Mouse (Mus musculus): ENCODE data around the gene Ctrc.
"Not testable (repeated sequence)": the region's sequence is repeated elsewhere in the genome, so short reads cannot be mapped to it uniquely, and the experiment has no call there.

The Ctrc gene

DNA sequence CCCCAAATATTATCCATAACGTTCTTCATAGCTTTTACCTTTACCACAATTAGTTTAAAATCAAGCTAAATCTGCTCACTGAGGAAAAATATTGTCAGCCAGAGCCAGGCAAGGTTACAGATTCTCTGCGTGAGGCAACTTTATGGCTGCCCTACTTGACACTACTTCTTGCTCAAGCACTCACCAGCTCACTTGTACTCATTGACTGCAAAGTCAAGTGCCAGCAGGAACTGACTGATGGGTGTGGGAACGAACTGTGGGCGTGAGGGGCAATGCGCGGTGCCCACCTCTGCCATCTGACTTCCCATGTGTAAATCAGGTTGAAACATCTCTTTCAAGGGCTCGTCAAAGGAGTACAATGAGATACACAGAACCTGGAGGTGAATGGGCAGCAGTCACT, 58.7 kb downstream of the Ctrc start:
- no peak for DNase-seq (ENCODE audit: low spot score in 2 of 2)

DNA sequence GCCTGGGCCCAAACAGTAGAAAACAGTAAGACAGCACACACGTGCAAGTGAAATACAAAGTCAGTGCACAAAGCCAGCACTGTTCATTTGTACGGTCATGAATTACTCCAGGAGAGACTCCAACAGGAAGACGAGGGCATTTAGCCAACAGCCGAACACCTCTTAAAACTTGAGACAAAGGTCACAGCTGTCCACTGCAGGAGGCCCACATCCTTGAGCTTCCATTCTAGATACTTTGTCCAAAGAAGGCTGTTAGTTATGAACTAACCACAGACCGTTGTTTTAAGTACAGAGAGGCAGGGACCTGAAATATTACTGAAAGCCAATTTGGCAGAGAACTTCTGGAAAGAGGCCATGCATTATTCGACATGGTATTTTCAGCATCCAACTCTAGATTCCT, 59.1 kb downstream of the Ctrc start:
- DNase-seq (ENCODE audit: low spot score in 2 of 2), result no peak

DNA sequence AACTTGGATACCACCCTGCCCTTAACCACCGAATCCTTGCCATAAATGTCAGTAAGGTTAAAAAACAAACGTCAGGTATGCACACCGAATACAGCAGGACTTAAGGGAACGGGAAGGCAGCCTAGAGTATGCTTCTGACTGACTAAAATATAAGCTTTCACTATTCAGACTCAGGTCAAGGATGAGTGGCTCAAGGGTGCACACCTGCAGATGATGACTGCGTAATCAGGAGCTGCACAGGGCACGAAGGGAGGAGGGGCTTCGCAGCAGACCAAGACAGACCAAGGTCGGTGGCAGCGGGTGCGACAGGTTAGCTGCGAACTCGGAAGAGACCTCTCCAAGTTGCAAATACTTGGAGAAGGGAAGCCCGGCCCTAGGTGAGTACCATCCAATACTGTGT, 60.0 kb downstream of the Ctrc start:
- no peak for DNase-seq (ENCODE audit: low spot score in 2 of 2)

DNA sequence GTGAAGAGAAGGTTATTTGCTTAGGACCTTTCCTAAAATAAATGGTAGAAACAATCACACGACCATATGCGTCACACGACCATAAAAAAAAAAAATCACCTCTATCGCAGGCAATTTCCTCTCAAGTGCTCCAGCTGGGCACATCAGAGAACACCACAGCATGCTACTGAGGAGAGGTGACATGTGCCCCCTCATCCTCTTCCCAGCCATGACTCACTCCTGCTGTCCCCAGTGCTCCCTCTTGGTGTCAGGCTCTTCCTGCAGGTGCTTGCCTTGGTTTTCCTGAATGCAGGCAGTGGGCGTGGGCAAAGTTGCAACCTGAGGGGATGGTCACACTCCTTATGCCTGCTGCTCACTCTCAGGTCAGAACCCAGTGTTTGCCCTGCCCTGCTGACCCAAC, 61.3 kb downstream of the Ctrc start:
- no peak for DNase-seq (ENCODE audit: low spot score in 2 of 2)

DNA sequence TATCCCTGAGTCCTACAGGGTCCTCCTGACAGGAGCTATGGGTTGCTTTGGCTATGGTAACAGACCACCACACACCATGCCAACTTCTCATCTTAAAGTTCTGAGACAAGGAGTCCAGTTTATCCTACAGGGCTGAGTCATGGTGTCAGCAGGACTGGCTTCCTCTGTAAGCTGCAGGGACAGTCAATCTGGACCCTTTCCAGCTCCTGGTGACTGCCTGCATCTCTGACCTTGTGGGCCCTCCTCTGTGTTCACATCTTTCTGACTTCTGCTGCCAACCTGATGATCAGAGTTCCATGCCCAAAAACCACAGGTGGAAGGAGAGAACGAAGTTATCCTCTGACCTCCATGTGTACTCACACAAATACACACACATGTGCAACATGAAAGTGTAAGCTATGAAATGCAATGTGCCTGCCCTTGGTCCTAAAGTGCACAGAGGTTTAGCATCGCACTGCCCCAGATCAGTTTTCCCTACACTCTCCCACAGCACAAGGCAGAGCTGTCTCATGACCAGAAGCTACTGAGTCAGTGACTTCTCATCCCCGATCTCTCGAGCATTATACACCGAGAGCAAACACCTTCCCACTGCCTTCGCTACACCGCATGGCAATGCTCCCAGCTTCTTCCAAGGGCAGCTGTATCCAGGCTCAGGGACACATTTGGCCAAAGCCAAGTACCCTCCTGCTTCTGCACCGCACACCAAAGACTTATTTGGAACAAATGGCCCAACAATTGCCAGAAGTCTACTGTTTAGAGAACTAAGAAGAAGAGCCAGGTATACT, 64.8 kb downstream of the Ctrc start:
- DNase-seq (ENCODE audit: low spot score in 2 of 2), result no peak

DNA sequence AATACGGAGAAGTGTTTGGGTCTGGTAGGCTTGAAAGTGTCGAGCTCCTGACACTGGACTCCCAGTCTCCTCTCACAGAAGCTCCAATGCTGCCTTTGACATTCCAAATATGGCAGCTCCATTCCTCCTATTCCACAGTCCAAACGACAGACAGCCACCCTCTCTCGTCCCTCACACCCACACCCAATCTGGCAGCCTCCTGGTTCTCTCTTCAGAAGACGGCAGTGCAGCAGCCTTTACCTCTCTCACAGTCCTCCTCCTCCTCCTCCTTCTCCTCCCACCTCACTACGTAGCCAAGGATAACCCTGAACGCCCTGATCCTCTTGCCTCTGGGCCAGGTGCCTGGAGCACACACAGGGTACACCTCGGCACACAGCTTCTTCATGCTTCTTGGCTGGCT, 66.3 kb downstream of the Ctrc start:
- DNase-seq (ENCODE audit: low spot score in 2 of 2), result peak in 1 of 2 experiments; percentile 43

DNA sequence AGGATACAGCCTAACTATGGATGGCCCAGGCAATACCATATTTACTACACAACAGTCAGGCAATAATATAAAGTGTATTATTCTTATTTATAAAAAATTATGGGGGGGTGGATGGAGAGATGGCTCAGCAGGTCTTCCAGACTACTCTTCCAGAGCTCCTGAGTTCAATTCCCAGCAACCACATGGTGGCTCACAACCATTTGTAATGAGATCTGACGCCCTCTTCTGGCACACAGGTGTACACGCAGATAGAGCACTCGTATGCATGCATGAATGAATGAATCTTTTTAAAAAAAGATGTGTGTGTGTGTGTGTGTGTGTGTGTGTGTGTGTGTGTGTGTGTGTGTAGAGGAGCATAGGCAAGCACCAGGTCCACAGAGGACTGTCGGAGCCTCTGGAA, 73.1 kb downstream of the Ctrc start:
- not testable (repeated sequence) for DNase-seq (ENCODE audit: low spot score in 2 of 2)

DNA sequence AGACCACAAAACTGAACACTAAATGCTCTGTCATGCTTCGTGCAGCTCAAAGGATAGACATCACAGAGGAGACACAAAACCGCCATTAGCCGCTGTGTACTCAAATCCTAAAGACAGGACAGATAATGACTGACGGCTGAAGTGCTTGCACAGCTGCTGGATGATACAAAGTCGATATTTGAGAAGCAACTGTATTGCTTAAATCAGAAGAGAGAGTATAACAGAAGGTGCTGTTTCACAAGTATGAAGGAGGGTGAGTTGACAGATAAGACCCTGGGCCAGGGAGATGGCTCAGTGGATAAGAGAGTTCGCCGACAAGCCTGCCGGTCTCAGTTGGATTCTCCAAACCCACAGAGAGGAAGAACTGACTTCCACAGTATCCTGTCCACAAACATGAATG, 74.3 kb downstream of the Ctrc start:
- DNase-seq (ENCODE audit: low spot score in 2 of 2), result no peak

DNA sequence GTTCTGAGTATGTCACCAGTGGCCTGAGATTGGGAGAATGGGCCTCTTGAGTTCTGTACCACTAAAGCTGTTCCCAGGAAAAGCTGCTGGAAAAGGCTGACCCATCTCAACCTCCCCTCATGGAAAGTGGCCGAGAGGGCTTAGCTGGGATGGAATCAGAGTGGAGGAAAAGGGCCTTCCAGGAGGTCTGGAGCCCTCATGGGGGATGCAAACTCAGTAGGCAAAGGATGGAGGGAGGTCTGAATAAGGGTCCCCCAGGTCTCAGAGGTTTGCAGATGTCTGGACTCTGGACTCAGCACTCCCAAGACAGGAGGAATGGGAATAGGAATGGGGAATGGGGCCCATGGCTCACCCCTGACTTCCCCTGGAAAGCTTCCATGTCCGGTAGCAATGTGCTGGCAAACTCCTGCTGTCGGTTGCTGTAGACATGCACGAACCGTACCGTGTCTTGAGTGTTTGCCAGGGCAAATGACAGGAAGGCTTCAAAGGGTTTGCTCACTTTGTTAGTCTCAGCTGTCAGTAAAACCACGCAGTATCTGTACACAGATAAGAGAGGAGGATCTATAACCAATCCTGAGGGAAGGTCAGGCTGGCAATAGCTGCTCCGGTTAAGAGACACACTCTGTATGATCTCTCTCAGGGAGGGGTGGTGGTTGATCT, 76.5 kb downstream of the Ctrc start:
- no peak for DNase-seq (ENCODE audit: low spot score in 2 of 2)

DNA sequence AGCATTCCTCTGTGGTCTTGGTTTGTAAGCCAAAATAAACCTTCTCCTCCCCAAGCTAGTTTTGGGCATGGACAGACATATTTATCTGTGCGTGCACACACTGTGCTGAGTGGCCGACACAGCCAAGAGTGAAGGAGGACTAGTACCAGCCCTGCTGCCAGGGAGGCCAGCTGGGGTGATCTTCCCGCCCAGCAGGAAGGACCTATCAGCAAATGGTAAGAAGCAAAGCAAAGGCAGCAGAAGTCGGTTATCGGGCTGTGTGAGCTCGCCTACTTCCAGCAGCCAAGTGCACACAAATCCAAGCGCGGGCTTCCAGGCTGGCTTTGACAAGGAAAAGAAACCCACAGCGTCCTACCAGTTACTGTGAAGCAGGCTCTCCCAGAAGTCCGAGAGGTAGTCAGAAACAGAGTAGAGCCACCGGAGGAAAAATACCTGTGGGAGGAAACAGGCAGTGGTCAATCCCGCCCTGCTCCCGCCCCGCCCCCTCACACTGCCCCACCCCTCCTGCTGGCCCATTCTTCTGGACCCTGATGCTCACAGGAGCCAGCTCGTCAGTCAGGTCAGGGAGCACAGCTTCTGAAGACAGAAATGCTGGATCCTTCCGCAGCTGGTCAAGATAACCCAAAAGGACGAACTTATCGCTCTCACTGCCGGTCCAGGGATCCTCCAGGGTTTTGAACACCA, 78.7 kb downstream of the Ctrc start:
- no peak for DNase-seq (ENCODE audit: low spot score in 2 of 2)

DNA sequence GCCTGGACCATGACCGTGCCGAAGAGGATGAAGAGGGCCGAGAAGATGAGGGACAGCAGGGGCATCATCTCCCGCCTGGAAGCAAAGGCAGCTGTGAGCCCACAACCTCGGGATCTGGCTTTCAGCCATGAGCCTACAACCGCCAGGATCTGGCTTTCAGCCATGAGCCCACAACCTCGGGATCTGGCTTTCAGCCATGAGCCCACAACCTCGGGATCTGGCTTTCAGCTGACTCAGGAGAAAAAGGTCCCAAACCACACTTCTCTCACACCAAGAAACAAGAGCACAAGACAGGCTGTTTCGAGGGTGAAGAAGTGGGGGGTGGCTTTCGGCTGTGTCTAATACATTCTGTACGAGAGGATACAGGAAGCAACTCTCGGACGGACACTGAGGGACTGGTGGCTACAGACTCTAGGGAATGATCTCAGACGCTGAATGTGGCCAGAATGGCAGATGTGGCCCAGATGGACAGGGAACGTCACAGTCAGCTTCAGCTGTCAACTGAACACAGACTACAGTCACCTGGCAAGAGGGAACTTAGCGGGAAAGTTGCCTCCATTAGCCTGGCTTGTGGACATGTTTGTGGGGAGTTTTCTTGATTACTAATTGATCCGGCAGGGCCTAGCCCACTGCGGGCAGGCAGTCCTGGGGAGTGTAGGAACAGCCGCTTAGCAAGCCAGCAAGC, 79.3 kb downstream of the Ctrc start:
- no peak for DNase-seq (ENCODE audit: low spot score in 2 of 2)

DNA sequence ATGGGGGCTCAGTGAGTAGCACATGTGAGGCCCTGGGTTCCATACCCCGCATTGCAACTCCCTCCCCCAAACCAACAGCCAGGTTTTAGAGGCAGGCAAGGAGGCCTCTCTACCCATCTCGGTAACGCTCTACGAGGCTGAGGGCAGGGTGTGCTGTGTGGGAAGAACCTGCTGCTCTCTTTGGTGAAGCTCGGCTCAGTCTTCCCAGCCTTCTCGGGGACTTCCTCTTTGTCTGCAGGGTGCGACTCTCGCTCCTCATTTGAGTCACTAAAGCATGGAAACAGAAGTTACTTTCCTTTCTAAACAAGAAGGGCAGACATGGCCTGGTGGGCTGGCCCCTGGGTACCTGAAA, 79.9 kb downstream of the Ctrc start:
- DNase-seq (ENCODE audit: low spot score in 2 of 2), result no peak

DNA sequence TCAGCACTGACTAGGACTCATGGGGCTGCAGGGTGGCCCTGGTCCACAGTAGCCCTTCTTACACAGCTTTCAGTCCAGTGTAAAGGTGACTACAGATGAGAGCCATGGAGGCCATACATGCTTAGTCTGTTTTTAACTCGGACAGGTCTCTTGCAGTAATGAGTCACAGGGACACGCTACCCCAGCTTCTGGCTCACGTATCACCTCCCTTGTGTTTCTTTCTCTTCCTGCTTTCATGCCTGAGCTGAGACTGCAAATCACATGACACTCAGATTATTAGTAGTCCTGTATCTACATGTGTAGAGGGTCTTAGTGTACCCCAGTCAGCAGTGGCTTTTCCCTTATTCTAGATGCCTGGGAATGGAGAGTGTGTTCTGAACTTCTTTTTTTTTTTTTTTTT, 81.2 kb downstream of the Ctrc start:
- no peak for DNase-seq (ENCODE audit: low spot score in 2 of 2)

All from frontal cortex, postnatal 14 days (tissue).